Mouse (Mus musculus) kidney, postnatal 0 days (tissue): ENCODE measurements around the gene Nxpe4. TPM values are rescaled to one million over a fixed set of nuclear protein-coding genes. Genes with fewer than 3 reads are reported as not detected.
A peak's percentile ranks its signal among the peaks of the same experiment; 100 is the strongest.

Experiments used
- ATAC-seq: fragments of 200-750 bp; cut with Nextera tagmentation; replicated peaks from 2 replicates; pipeline ENCODE4 v1.8.0; 2017; ENCODE audit warnings: low read depth, moderate number of reproducible peaks, moderate TSS enrichment, moderate library complexity; ENCODE audit not compliant: low FRiP score
- DNase-seq: peaks from one replicate; pipeline ENCODE4 v3.0.0-alpha.2; 2016; ENCODE audit warnings: low spot score
- H3K27ac ChIP-seq: fragments of 300-500 bp; sonication (generic); 2 replicates; pipeline ENCODE4 v1.5.1; 2014; ENCODE audit warnings: mild to moderate bottlenecking
- H3K27me3 ChIP-seq: fragments of 300-500 bp; sonication (generic); 2 replicates; pipeline ENCODE4 v1.6.1; 2014; ENCODE audit warnings: low read length, mixed read lengths; ENCODE audit not compliant: insufficient read depth
- H3K36me3 ChIP-seq: fragments of 300-500 bp; sonication (generic); 2 replicates; pipeline ENCODE4 v1.6.1; 2014; ENCODE audit warnings: low read length, mixed read lengths; ENCODE audit not compliant: insufficient read depth
- H3K4me1 ChIP-seq: fragments of 300-500 bp; sonication (generic); replicated peaks from 2 replicates; pipeline ENCODE4 v1.6.1; 2014; ENCODE audit warnings: antibody characterized with exemption, low read length, mixed read lengths; ENCODE audit not compliant: insufficient read depth
- H3K4me2 ChIP-seq: fragments of 300-500 bp; sonication (generic); 2 replicates; pipeline ENCODE4 v1.6.1; 2014; ENCODE audit warnings: mild to moderate bottlenecking, low read length, moderate library complexity, mixed read lengths
- H3K4me3 ChIP-seq: fragments of 300-500 bp; sonication (generic); replicated peaks from 2 replicates; pipeline ENCODE4 v1.5.1; 2014; ENCODE audit warnings: low read depth, low read length
- H3K9ac ChIP-seq: fragments of 300-500 bp; sonication (generic); 2 replicates; pipeline ENCODE4 v1.6.1; 2014; ENCODE audit warnings: low read depth, low read length
- H3K9me3 ChIP-seq: fragments of 300-500 bp; sonication (generic); replicated peaks from 2 replicates; pipeline ENCODE4 v1.6.1; 2016; ENCODE audit warnings: low read length, inconsistent platforms, mixed read lengths
- CTCF ChIP-seq: IDR thresholded peaks from 2 replicates; pipeline ENCODE4 v1.5.1; 2016; ENCODE audit warnings: antibody characterized with exemption, low read depth, mild to moderate bottlenecking, moderate library complexity
- WGBS: fragments of 180-500 bp; shearing (Covaris S2); extraction: QIAGEN DNeasy Blood & Tissue Kit; methylation state at CpG from one replicate; pipeline ENCODE4 v1.1.7; 2014; 5-methylcytosine and 5-hydroxymethylcytosine counted together
- polyA plus RNA-seq: library from polyadenylated mRNA; unstranded; fragments of >200 nt; fragmentation: Nextera tagmentation; extraction: Ambion mirVana; gene quantifications from 2 replicates; pipeline ENCODE4 v1.2.1, GENCODE M21; 2015

Gene Nxpe4
- polyA plus RNA-seq, 1 experiment from 2014 or later = 8.9 TPM

DNA sequence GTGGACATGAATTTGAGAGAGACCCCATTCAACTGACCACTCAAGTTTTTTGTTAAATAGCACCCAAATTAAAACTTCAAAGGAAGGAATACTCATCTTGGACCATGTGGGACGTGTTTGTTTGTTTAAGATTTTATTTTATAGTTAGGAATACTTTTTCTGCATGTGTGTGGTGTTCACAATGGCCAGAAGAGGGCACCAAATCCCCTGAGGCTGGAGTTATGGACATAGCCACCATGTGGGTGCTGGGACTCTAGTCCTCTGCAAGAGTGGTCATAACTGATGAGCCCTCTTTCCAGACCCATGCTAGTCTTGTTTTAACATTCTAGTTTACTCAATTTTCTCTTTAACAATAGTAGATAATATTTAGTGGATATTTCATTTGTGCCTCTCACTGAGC lies 14.9 kb downstream of the Nxpe4 start:
- ATAC-seq = no peak
- Histone ChIP-seq H3K36me3 (no peaks in the 10 kb centered on the region), H3K9ac (no peak overlapping the region), H3K4me1 (no peaks in the 10 kb centered on the region), H3K9me3 (no peaks in the 10 kb centered on the region), H3K4me2 (no peak overlapping the region), H3K27ac (no peak overlapping the region), H3K4me3 (no peak overlapping the region), H3K27me3 (no peaks in the 10 kb centered on the region)
- no peak for DNase-seq
- TF ChIP-seq CTCF = peak; percentile 53
- 76% methylated on average over 1 of the region's 1 CpGs for WGBS

DNA sequence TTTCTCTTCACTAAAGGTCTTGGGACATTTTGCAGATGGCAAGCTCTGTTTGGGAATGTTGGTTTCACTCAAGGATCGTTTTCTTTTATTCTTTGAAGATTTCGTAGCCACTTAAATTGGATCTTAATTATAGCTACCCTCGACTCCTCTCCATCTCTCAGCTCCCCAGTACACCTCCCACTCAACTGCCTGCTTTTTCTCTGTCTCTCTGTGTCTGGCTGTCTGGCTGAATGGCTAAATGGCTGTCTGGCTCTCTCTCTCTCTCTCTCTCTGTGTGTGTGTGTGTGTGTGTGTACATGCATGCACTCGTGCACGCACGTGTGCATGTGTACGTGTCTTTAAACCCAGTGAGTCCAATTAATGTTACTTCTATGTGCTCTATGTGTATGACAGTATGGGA lies 19.5 kb downstream of the Nxpe4 start:
- no peak for DNase-seq
- Histone ChIP-seq H3K9ac (no peak overlapping the region), H3K4me2 (no peak overlapping the region), H3K4me3 (no peak overlapping the region), H3K9me3 (no peaks in the 10 kb centered on the region), H3K4me1 (no peaks in the 10 kb centered on the region), H3K27ac (no peak overlapping the region), H3K27me3 (no peaks in the 10 kb centered on the region), H3K36me3 (no peaks in the 10 kb centered on the region)
- no peak for ATAC-seq
- TF ChIP-seq CTCF = no peak
- WGBS = 70% methylated on average over 7 of the region's 7 CpGs

DNA sequence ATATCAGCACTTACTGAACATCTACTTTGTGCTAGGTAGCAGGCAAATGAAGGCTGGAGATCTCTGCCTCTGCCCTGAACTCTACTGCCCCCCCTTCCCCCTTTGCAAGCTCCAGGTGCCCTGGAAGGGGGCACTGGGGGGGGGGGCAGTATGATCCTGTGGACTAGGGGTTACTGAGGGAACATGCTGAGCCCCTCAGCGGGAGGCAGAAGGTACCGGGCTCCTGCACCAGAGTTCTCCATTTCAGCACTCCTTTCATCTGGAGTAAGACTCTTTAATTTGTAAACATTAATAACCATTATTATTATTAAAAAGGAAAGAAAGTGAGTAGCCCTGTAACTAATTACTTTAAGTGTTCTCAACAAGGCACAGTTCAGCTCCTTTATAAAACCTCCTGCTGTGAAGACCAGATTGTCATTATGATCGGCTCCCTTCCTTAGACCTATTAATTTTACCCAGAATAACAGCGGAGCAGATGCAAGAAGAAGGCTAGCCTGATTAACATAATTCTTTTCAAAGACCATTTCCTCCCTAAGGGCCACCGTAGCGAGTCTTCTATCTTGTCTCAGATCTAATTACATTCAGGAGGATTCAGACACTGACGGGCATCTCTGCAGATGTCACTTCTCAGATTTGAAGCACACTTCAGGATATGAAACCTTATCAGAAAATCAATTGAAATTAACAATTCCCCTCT lies 21.0 kb downstream of the Nxpe4 start:
- 49% methylated on average over 7 of the region's 7 CpGs for whole genome bisulfite sequencing
- Histone ChIP-seq H3K36me3 (no peaks in the 10 kb centered on the region), H3K27ac (no peak overlapping the region), H3K27me3 (no peaks in the 10 kb centered on the region), H3K4me2 (no peak overlapping the region), H3K9me3 (no peaks in the 10 kb centered on the region), H3K4me1 (no peaks in the 10 kb centered on the region), H3K4me3 (no peak overlapping the region), H3K9ac (no peak overlapping the region)
- no peak for TF ChIP-seq CTCF
- ATAC-seq (no peak), DNase-seq (no peak)

DNA sequence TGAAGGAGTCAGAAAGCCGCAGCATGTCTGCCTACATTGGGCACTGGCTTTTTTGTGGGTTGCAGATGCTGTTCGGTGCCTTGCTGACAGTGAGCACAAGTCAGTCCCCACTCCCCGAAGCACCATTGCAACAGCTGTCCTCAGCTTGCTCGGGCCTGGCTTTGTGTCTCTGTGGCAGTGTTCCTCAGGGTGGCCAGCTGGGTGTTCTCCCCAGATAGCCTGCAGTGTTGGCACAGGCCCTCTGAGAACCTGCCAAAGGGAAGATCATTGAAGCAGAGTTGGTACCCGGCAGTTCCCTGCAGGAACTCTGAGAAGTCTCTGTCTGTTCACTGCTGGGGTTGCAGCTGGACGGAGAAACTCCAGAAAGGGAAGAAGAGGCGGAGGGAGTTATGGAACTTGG lies 22.5 kb downstream of the Nxpe4 start:
- DNase-seq = no peak
- H3K9ac ChIP-seq = no peak overlapping the region
- H3K4me1 ChIP-seq = no peaks in the 10 kb centered on the region
- no peaks in the 10 kb centered on the region for H3K9me3 ChIP-seq
- H3K36me3 ChIP-seq = no peaks in the 10 kb centered on the region
- WGBS = 83% methylated on average over 7 of the region's 7 CpGs
- no peak overlapping the region for H3K4me2 ChIP-seq
- no peak overlapping the region for H3K27ac ChIP-seq
- no peaks in the 10 kb centered on the region for H3K27me3 ChIP-seq
- TF ChIP-seq CTCF = no peak
- H3K4me3 ChIP-seq = no peak overlapping the region
- ATAC-seq = no peak

DNA sequence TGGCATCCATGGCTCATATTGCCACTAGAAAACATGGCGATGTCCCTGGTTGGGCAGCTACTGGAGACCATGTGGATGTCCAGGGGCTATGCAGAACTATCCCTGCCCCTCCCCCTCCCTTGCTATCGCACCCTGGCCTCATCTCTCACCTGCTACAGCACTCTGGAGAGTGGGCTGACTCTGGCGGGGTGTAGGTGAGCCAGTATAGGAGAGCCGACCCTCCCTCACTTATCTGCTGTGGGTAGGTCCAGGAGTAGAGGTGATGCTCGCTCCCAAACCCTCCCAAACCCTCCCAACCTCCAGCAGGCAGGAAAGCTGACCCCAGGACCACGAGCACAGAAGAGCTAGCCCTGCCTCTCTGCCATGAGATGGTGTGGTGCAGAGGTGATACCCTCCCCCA lies 27.0 kb downstream of the Nxpe4 start:
- Histone ChIP-seq H3K27ac (no peak overlapping the region), H3K9me3 (no peaks in the 10 kb centered on the region), H3K4me1 (no peaks in the 10 kb centered on the region), H3K9ac (no peak overlapping the region), H3K4me2 (no peak overlapping the region), H3K36me3 (no peaks in the 10 kb centered on the region), H3K27me3 (no peaks in the 10 kb centered on the region), H3K4me3 (no peak overlapping the region)
- ATAC-seq (no peak), DNase-seq (no peak)
- WGBS = 81% methylated on average over 6 of the region's 6 CpGs
- TF ChIP-seq CTCF = no peak

DNA sequence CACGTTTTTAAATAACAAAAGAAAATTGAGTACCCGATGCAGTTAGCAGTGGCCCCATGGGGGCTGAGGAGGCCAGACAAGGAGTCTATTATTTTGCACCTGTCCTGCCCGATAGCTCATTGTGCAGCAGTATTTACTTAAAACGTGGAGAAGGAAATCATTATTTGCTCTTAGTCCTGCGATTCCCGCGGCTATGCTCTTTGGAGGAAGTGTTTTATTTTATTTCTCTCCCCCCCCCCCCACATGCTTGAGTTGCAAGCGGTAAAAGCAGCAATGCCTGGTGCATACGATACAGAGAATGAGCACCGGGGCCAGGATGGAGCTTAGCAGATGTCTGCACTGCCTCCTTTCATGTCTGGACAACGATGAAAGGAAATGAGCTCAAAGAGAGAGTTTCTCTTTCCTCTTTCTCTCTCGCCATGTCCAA lies 35.6 kb downstream of the Nxpe4 start:
- Histone ChIP-seq H3K27me3 (no peaks in the 10 kb centered on the region), H3K9ac (no peak overlapping the region), H3K9me3 (no peaks in the 10 kb centered on the region), H3K36me3 (no peaks in the 10 kb centered on the region), H3K27ac (no peak overlapping the region), H3K4me2 (no peak overlapping the region), H3K4me3 (no peak overlapping the region), H3K4me1 (no peaks in the 10 kb centered on the region)
- no peak for ATAC-seq
- WGBS = 58% methylated on average over 12 of the region's 12 CpGs
- no peak for DNase-seq
- no peak for TF ChIP-seq CTCF

DNA sequence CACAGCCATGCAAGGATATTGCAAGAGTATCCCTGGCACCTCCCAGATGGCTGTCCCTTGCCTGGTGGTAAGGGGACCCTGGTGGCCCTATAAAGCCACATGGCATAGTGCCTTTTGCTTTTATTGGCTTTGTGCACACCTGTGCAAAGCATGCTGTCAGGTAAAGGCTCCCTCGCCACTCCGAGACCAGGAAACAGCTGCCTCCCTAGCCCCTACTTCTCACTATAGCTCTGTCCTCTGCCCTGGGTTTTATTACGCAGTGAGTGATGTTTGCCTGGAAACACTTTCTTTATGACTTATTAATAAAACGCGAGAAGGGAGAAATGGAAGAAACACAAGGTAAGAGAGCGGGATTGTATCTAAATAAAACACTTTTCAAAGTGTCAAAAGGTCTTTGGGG lies 49.1 kb downstream of the Nxpe4 start:
- DNase-seq (no peak), ATAC-seq (no peak)
- WGBS = 75% methylated on average over 6 of the region's 6 CpGs
- TF ChIP-seq CTCF = no peak
- Histone ChIP-seq H3K4me2 (no peak overlapping the region), H3K9me3 (no peaks in the 10 kb centered on the region), H3K4me3 (no peak overlapping the region), H3K36me3 (no peaks in the 10 kb centered on the region), H3K27me3 (no peaks in the 10 kb centered on the region), H3K9ac (no peak overlapping the region), H3K4me1 (no peaks in the 10 kb centered on the region), H3K27ac (no peak overlapping the region)
